Comparison of ENCODE assay signal across 10 mouse cellular contexts in the genomic region with DNA sequence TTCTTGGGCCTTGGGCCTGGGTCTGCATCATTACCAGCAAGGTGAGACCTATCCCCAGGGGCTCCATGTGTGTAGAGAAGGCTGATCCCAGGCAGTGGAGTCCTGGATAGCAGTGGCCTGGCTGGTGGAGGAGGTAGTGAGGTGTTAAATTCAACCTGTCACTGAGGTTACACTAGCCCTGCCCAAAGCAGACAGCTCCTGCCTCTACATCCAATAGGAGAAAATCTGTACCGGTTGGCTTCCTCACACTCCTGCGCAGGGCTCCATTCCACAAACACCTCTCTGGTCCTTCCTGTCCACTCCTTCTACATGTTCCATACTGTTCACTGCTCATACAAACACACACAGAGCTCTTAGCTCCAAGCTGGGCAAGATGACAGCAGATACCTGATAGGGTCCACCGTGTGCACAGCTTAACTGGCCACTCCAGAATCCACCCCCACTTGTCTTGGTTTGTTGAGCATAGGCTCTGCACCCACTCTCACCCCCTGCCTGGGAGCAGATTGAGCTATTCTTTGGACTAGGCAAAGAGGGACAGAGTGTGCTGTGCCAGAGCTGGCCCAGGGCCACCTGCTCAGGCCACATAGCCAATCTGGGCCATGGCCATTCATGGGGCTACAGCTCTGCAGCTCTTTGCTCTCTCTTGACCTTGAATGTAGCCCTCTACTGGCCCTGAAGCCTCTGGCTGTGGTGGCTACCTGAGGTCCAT. TPM values are rescaled to one million over a fixed set of nuclear protein-coding genes. Genes with fewer than 3 reads are reported as not detected.
DNase-seq lines count a peak whose midpoint lies in the region; ATAC-seq lines count a peak whose summit lies in the region.
"Had no signal": no experiment of that assay in that cellular context is flagged by ENCODE, and none has a peak within 500 bp of the region (broad histone marks: within the 10 kb centered on the region; RNA-seq: fewer than 3 reads in every experiment).

No protein-coding gene starts in this region.

- intact Hi-C loops in heart, postnatal 14 days (cut with DNase I), result no loop called here

- peak; percentile 87 to 89 for DNase-seq in adrenal gland, adult (ENCODE audit: inconsistent age in 2 of 2, low spot score in 1 of 2)
- DNase-seq in adrenal gland, postnatal 4 days (ENCODE audit: low spot score in 2 of 2), result no peak
- DNase-seq in layer of hippocampus, adult 11-12 months (ENCODE audit: low spot score), result peak; percentile 75
- DNase-seq in layer of hippocampus, postnatal 10 days (ENCODE audit: low spot score in 2 of 2), result no peak
- peak; percentile 97 to 98 for DNase-seq in cerebellum, adult 18-20 months
- peak; percentile 53 to 63 for DNase-seq in heart, postnatal 14 days
- no peak for DNase-seq in urinary bladder, postnatal 4 days (ENCODE audit: low spot score in 2 of 2)

- ATAC-seq in megakaryocyte, adult 5-6 weeks (ENCODE audit: poor library complexity, severe bottlenecking), result no peak
- ATAC-seq: forebrain, embryonic 15.5 days had no signal

RNA-seq across cellular contexts. Expression of gene Ptgds, which starts 8.3 kb away (rescaled TPM):
- total RNA-seq in adrenal gland, postnatal 4 days (2021), result 1 to 10 TPM; 3.6 to 6.5 TPM
- 100 to 1,000 TPM; 257 to 743 TPM for total RNA-seq in layer of hippocampus, postnatal 10 days (2021)
- total RNA-seq in heart, postnatal 14 days (2021), result 10 to 100 TPM; 30.9 to 38.6 TPM
- total RNA-seq in megakaryocyte, adult 5-6 weeks (2015), result not detected in 2 replicates
- not detected in 2 replicates for total RNA-seq in megakaryocyte, adult 5-6 weeks (2017)

RNA-seq across cellular contexts. Expression of gene Lcn12, which starts 15.6 kb away (rescaled TPM):
- total RNA-seq in adrenal gland, postnatal 4 days (2021), result not detected
- not detected for total RNA-seq in layer of hippocampus, postnatal 10 days (2021)
- not detected for total RNA-seq in heart, postnatal 14 days (2021)
- not detected in 2 replicates for total RNA-seq in megakaryocyte, adult 5-6 weeks (2015)
- total RNA-seq in megakaryocyte, adult 5-6 weeks (2017), result not detected in 2 replicates

RNA-seq across cellular contexts. Expression of gene Paxx, which starts 17.2 kb away (rescaled TPM):
- total RNA-seq in adrenal gland, postnatal 4 days (2021), result 10 to 100 TPM; 41.0 to 48.5 TPM
- total RNA-seq in layer of hippocampus, postnatal 10 days (2021), result 10 to 100 TPM; 56.1 to 68.6 TPM
- 10 to 100 TPM; 22.9 to 23.4 TPM for total RNA-seq in heart, postnatal 14 days (2021)
- 36.3 and 36.5 TPM in 2 replicates for total RNA-seq in megakaryocyte, adult 5-6 weeks (2015)
- total RNA-seq in megakaryocyte, adult 5-6 weeks (2017), result 25.7 and 29.6 TPM in 2 replicates

RNA-seq across cellular contexts. Expression of gene Clic3, which starts 21.5 kb away (rescaled TPM):
- total RNA-seq in adrenal gland, postnatal 4 days (2021), result 1 to 10 TPM; 1.4 to 1.7 TPM
- total RNA-seq in layer of hippocampus, postnatal 10 days (2021), result under 1 TPM in 1 of 2 experiments, not detected in 1; 0.60 TPM
- 1 to 10 TPM; 3.0 to 3.9 TPM for total RNA-seq in heart, postnatal 14 days (2021)
- not detected in 2 replicates for total RNA-seq in megakaryocyte, adult 5-6 weeks (2015)
- total RNA-seq in megakaryocyte, adult 5-6 weeks (2017), result not detected in 2 replicates
- total RNA-seq: megakaryocyte progenitor cell, adult 5-6 weeks had no signal

RNA-seq across cellular contexts. Expression of gene Fbxw5, which starts 22.4 kb away (rescaled TPM):
- 100 to 1,000 TPM in 1 of 2 experiments, 10 to 100 TPM in 1; 99.5 to 118 TPM for total RNA-seq in adrenal gland, postnatal 4 days (2021)
- 100 to 1,000 TPM; 132 to 140 TPM for total RNA-seq in layer of hippocampus, postnatal 10 days (2021)
- total RNA-seq in heart, postnatal 14 days (2021), result 10 to 100 TPM; 92.0 to 96.2 TPM
- 23.4 and 32.3 TPM in 2 replicates for total RNA-seq in megakaryocyte, adult 5-6 weeks (2015)
- 15.5 and 19.8 TPM in 2 replicates for total RNA-seq in megakaryocyte, adult 5-6 weeks (2017)

Comparison
In these comparisons a context has a peak if more than half of its experiments do, and no peak if none do; other contexts are left out.
1. DNase-seq: peak in adrenal gland, adult (2 of 2), layer of hippocampus, adult 11-12 months (single experiment), cerebellum, adult 18-20 months (2 of 2) and heart, postnatal 14 days (2 of 2); none in adrenal gland, postnatal 4 days (0 of 2), layer of hippocampus, postnatal 10 days (0 of 2) and urinary bladder, postnatal 4 days (0 of 2).
2. RNA of gene Ptgds, which starts 8.3 kb away (total RNA-seq): 257 to 743 TPM in layer of hippocampus, postnatal 10 days; 30.9 to 38.6 TPM in heart, postnatal 14 days, 3.6 to 6.5 TPM in adrenal gland, postnatal 4 days and not detected in megakaryocyte, adult 5-6 weeks; every median in the first group is over 4 times any median in the second.